Mouse (Mus musculus): ENCODE measurements at regions not wholly inside any gene's neighbourhood (a gene's known extent, or its start where the extent isn't known, plus 50 kb on each side); places are given as distances from the start of the nearest gene placed in this dataset.
"Not testable (repeated sequence)": the region's sequence is repeated elsewhere in the genome, so short reads cannot be mapped to it uniquely, and the experiment has no call there.

- DNase-seq: not testable (repeated sequence)
Observed at GRCm38 (mm10) chr8:55347851-55348250, 393.2 kb downstream of the Gpm6a start.

- DNase-seq: peak; percentile 23
Observed at GRCm38 (mm10) chr8:55359851-55360250, 405.2 kb downstream of the Gpm6a start.

- DNase-seq: peak; percentile 15
Observed at GRCm38 (mm10) chr8:55367431-55367830, 412.8 kb downstream of the Gpm6a start.

GRCm38 (mm10) chr8:55397046-55397445 lies 442.4 kb downstream of the Gpm6a start:
- DNase-seq: no peak

- no peak for DNase-seq
Observed at GRCm38 (mm10) chr8:55398331-55398730, 443.7 kb downstream of the Gpm6a start.

GRCm38 (mm10) chr8:55400412-55400811 lies 445.8 kb downstream of the Gpm6a start:
- no peak for DNase-seq

GRCm38 (mm10) chr8:55406903-55407302 lies 452.3 kb downstream of the Gpm6a start:
- DNase-seq: not testable (repeated sequence)

Measured in heart, postnatal 4 days (tissue).